Mouse (Mus musculus): Measurements from ENCODE around the gene Nxpe4. TPM values are rescaled to one million over a fixed set of nuclear protein-coding genes. Genes with fewer than 3 reads are reported as not detected.
A peak's percentile ranks its signal among the peaks of the same experiment; 100 is the strongest.

Nxpe4 gene
- total and polyA plus RNA-seq, 2 experiments from 2014 or later, result 5.9 to 9.5 TPM

- no peak for TF ChIP-seq CTCF (IDR thresholded peaks at IDR 0.05; ENCODE audit: low read depth)
- TF ChIP-seq EP300 (IDR thresholded peaks at IDR 0.05; ENCODE audit: low read depth), result no peak
- DNase-seq (ENCODE audit: low spot score) (no peak), ATAC-seq (ENCODE audit: insufficient read depth, low read depth) (no peak)
- Histone ChIP-seq H3K9ac (replicated peaks; ENCODE audit: low read depth, low read length) (no peak overlapping the region), H3K27ac (ENCODE audit: low read depth) (no peak overlapping the region), H3K36me3 (replicated peaks; ENCODE audit: control insufficient read depth, insufficient read depth, low read length) (no peaks in the 10 kb centered on the region), H3K4me3 (ENCODE audit: low read depth, low read length) (no peak overlapping the region), H3K4me1 (ENCODE audit: control insufficient read depth, insufficient read depth) (no peaks in the 10 kb centered on the region), H3K27me3 (ENCODE audit: control insufficient read depth, insufficient read depth, low read length) (no peaks in the 10 kb centered on the region), H3K4me2 (ENCODE audit: low read depth, low read length) (no peak overlapping the region), H3K9me3 (replicated peaks; ENCODE audit: control insufficient read depth, low read length) (no peaks in the 10 kb centered on the region)
- 80% methylated on average over 13 of the region's 13 CpGs for WGBS
Observed at GRCm38 (mm10) chr9:48216091-48217001, 54.5 kb downstream of the Nxpe4 start.

- Histone ChIP-seq H3K27me3 (ENCODE audit: control insufficient read depth, insufficient read depth, low read length) (no peaks in the 10 kb centered on the region), H3K9ac (replicated peaks; ENCODE audit: low read depth, low read length) (no peak overlapping the region), H3K27ac (ENCODE audit: low read depth) (no peak overlapping the region), H3K4me2 (ENCODE audit: low read depth, low read length) (no peak overlapping the region), H3K4me3 (ENCODE audit: low read depth, low read length) (no peak overlapping the region), H3K9me3 (replicated peaks; ENCODE audit: control insufficient read depth, low read length) (no peaks in the 10 kb centered on the region), H3K36me3 (replicated peaks; ENCODE audit: control insufficient read depth, insufficient read depth, low read length) (no peaks in the 10 kb centered on the region), H3K4me1 (ENCODE audit: control insufficient read depth, insufficient read depth) (no peaks in the 10 kb centered on the region)
- TF ChIP-seq CTCF (IDR thresholded peaks at IDR 0.05; ENCODE audit: low read depth) (no peak), EP300 (IDR thresholded peaks at IDR 0.05; ENCODE audit: low read depth) (no peak)
- no peak for ATAC-seq (ENCODE audit: insufficient read depth, low read depth)
- no peak for DNase-seq (ENCODE audit: low spot score)
- 84% methylated on average over 3 of the region's 3 CpGs for WGBS
Observed at GRCm38 (mm10) chr9:48230706-48231105, 68.9 kb downstream of the Nxpe4 start.

- H3K4me1 ChIP-seq (ENCODE audit: control insufficient read depth, insufficient read depth), result no peaks in the 10 kb centered on the region
- no peak for DNase-seq (ENCODE audit: low spot score)
Observed at GRCm38 (mm10) chr9:48236455-48236854, 74.6 kb downstream of the Nxpe4 start.

GRCm38 (mm10) chr9:48238153-48238755 lies 76.4 kb downstream of the Nxpe4 start:
- Histone ChIP-seq H3K4me1 (ENCODE audit: control insufficient read depth, insufficient read depth) (no peaks in the 10 kb centered on the region), H3K27ac (ENCODE audit: low read depth) (no peak overlapping the region), H3K4me3 (ENCODE audit: low read depth, low read length) (no peak overlapping the region), H3K9ac (replicated peaks; ENCODE audit: low read depth, low read length) (no peak overlapping the region), H3K4me2 (ENCODE audit: low read depth, low read length) (no peak overlapping the region), H3K36me3 (replicated peaks; ENCODE audit: control insufficient read depth, insufficient read depth, low read length) (no peaks in the 10 kb centered on the region), H3K27me3 (ENCODE audit: control insufficient read depth, insufficient read depth, low read length) (no peaks in the 10 kb centered on the region), H3K9me3 (replicated peaks; ENCODE audit: control insufficient read depth, low read length) (no peaks in the 10 kb centered on the region)
- ATAC-seq (ENCODE audit: insufficient read depth, low read depth) (no peak), DNase-seq (ENCODE audit: low spot score) (no peak)
- WGBS, result 77% methylated on average over 9 of the region's 9 CpGs
- peak; percentile 49 for TF ChIP-seq CTCF (IDR thresholded peaks at IDR 0.05; ENCODE audit: low read depth)
- TF ChIP-seq EP300 (IDR thresholded peaks at IDR 0.05; ENCODE audit: low read depth), result no peak

More at GRCm38 (mm10) chr9:48236455-48236854, 74.6 kb downstream of the Nxpe4 start:
- Histone ChIP-seq H3K4me2 (ENCODE audit: low read depth, low read length) (no peak overlapping the region), H3K9me3 (replicated peaks; ENCODE audit: control insufficient read depth, low read length) (no peaks in the 10 kb centered on the region), H3K27ac (ENCODE audit: low read depth) (no peak overlapping the region), H3K36me3 (replicated peaks; ENCODE audit: control insufficient read depth, insufficient read depth, low read length) (no peaks in the 10 kb centered on the region), H3K9ac (replicated peaks; ENCODE audit: low read depth, low read length) (no peak overlapping the region), H3K4me3 (ENCODE audit: low read depth, low read length) (no peak overlapping the region), H3K27me3 (ENCODE audit: control insufficient read depth, insufficient read depth, low read length) (no peaks in the 10 kb centered on the region)
- TF ChIP-seq EP300 (IDR thresholded peaks at IDR 0.05; ENCODE audit: low read depth) (no peak), CTCF (IDR thresholded peaks at IDR 0.05; ENCODE audit: low read depth) (no peak)
- WGBS, result 54% methylated on average over 6 of the region's 6 CpGs
- ATAC-seq (ENCODE audit: insufficient read depth, low read depth), result no peak

- TF ChIP-seq EP300 (IDR thresholded peaks at IDR 0.05; ENCODE audit: low read depth) (no peak), CTCF (IDR thresholded peaks at IDR 0.05; ENCODE audit: low read depth) (no peak)
- WGBS, result 81% methylated on average over 5 of the region's 5 CpGs
Observed at GRCm38 (mm10) chr9:48239461-48239860, 77.6 kb downstream of the Nxpe4 start.

More at GRCm38 (mm10) chr9:48239461-48239860, 77.6 kb downstream of the Nxpe4 start:
- H3K9ac ChIP-seq (replicated peaks; ENCODE audit: low read depth, low read length), result no peak overlapping the region
- ATAC-seq (ENCODE audit: insufficient read depth, low read depth) (no peak), DNase-seq (ENCODE audit: low spot score) (no peak)
- H3K27me3 ChIP-seq (ENCODE audit: control insufficient read depth, insufficient read depth, low read length), result no peaks in the 10 kb centered on the region
- no peak overlapping the region for H3K4me3 ChIP-seq (ENCODE audit: low read depth, low read length)
- no peaks in the 10 kb centered on the region for H3K9me3 ChIP-seq (replicated peaks; ENCODE audit: control insufficient read depth, low read length)
- H3K36me3 ChIP-seq (replicated peaks; ENCODE audit: control insufficient read depth, insufficient read depth, low read length), result no peaks in the 10 kb centered on the region
- H3K4me2 ChIP-seq (ENCODE audit: low read depth, low read length), result no peak overlapping the region
- H3K27ac ChIP-seq (ENCODE audit: low read depth), result no peak overlapping the region
- H3K4me1 ChIP-seq (ENCODE audit: control insufficient read depth, insufficient read depth), result no peaks in the 10 kb centered on the region
